Mouse (Mus musculus) monocyte, adult 5-6 weeks (primary cell): ENCODE data around the gene Hpcal1. TPM values are rescaled to one million over a fixed set of nuclear protein-coding genes. Genes with fewer than 3 reads are reported as not detected.

Experiments
- ATAC-seq: fragments of 153-309, 156-312 bp; replicated peaks from 2 replicates; pipeline ENCODE4 v1.8.0; 2017; ENCODE audit warnings: mild to moderate bottlenecking; ENCODE audit not compliant: low TSS enrichment, insufficient number of reproducible peaks, severe bottlenecking, poor library complexity, low FRiP score
- total RNA-seq: library from RNA; stranded (forward); fragments of 200-1000, 200-491, 200-594 nt; gene quantifications from 3 replicates; pipeline ENCODE4 v1.2.3, GENCODE M21; 2017

Hpcal1 gene
- total RNA-seq, 1 experiment from 2014 or later: 30.2 TPM

DNA sequence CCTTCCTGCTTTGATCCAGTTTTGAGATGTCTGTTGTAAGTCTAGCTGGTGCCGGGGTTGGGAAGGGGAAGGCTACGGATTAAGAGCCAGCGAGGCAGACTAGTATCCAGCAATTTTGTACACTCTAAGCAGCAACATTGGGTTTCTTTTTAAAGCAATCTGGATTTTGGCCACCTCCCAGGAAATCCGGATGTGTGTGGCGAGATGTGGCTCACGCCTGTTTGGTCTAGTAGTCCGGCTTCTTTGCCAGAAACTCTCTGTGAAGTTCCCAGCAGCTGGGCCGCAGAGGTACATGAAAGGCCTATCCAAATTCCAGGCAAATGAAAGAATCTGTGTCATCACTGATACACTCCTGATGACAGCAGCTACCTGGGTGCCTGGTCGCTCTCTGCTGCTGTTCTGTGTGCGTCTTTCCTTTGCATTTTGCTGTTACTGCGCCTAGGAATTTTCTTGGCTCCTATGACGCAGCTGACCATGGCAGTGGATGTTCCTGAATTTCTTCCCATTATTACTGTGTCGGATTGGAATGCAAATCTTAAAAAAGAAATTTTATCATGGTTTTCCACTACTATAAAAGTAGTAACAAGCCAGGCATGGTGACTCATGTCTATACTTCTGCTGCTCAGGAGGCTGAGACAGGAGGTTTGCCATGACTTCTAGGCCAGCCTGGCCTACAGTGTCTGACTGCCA is 38.7 kb downstream of the Hpcal1 start:
- no peak for ATAC-seq

DNA sequence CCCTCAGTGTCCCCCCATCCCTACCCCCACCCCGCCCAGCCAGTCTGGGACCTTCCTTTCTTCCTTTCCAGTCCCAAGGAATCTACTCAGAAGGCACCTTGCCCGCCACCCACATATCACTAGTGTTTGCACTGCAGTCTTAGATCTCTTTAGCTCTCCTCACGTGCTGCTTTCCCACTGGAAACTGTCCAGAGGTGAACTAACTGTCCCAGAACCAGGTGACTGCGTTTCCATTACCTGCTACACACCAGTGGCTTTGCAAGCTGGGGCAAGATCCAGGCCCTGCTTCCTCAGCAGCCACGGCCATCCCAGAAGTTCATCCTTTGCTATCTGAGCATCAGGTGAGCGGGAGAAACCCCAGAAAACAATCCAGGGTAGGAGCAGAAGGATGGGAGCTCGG is 41.4 kb downstream of the Hpcal1 start:
- no peak for ATAC-seq

DNA sequence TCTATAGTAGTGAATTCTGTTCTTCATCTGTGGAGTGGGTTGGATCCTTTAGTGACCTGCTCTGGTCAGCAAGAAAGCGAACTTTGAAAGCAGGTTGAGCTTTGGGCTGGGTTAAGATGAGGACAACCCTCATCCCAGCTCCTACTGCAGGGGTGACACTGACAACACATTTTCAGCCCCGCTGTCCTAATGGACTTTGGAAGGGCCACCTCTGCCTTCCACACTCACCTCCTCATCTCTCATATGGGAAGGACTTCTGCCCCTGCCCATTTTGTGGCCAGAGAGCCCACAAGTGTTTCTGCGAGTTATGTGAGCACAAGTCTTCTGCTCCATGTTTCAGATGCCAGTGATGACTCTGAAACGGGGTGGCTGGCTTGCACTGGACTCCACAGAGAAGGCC is 41.9 kb downstream of the Hpcal1 start:
- ATAC-seq: no peak

DNA sequence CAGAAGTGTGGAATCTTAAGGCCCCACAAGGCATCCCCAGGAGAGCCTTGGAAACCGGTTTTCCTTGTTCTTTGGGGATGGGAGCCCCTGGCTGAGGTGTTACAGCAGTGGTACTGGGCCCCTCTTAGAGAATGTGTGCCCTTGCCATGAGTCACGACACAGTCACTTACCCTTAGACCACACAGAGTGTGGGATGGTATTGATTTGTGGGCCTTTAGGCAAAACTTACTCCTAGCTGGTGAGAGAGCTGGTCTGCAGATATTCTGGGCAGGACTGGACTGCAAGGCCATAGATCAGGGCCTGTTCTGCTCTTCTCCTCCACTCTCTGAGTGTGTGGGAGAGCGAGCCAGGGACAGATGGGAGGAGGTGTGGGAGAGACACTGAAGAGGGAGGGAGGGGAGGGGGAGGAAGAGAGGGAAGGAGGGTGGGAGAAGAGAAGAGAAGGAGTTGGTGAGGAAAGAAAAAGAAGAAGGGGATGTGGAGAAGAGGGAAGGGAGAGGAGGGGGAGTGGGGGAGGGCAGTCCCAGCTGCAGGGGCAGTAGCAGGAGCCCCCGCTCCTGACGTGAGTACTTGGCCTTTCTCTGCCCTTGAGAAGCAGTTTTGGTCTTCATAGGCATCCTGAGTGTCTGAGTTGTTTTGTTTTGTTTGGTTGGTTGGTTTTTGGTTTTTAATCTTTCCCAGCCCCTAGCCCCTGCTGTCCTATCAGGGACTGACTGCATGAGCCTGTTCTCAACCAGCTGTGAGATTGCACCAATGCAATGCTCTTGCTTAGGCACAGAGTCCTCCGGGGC is 42.7 kb downstream of the Hpcal1 start:
- no peak for ATAC-seq

DNA sequence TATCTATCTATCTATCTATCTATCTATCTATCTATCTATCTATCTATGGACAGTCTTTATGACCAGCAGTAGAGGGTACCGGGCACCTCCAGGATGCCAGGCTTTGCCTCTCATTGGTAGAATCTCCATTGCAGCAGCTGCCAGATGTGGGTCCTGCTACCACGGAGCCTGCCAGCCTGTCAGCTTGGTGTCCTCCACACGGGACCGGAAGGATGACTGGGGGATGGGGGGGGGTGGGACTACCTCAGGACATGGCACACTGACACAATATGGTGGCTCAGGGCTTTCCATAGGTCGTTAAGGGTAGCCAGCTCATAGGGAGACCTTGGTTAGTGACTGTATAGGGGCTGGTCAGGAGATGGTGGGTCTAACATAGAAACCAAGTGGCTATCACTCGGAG is 45.7 kb downstream of the Hpcal1 start:
- ATAC-seq: no peak

DNA sequence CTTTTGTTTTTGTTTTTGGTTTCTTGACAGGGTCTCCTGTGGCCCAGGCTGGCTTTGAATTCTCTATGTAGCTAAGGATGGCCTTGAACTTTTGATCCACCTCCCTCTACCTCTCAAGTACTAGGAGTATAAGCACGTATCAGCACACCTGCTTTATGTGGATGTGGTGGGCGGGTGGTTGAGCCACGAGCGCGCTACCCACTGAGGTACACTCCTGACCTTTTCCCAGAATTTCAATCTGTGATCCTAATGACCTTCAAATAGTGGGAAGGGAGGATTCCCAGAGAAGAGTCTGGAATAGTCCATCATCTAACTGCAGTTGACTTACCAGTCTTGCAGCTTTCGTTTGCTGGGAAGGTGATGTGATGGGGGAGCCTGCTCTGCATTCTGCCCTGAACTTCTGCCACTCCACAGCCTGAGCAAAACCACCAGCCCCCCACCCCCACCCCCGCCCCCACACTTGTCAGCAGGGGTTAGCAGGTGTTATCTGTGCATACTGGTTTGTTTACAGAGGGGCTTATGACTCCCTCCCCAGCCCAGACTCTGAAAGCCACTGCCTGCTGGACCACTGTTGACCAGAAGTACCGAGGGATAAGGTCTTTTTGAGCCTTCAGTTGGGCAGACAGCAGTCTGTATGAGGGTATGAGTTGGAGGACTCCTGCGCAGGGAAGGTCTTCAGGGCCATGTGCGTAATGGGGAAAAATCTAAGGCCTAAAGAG is 46.4 kb downstream of the Hpcal1 start:
- no peak for ATAC-seq

DNA sequence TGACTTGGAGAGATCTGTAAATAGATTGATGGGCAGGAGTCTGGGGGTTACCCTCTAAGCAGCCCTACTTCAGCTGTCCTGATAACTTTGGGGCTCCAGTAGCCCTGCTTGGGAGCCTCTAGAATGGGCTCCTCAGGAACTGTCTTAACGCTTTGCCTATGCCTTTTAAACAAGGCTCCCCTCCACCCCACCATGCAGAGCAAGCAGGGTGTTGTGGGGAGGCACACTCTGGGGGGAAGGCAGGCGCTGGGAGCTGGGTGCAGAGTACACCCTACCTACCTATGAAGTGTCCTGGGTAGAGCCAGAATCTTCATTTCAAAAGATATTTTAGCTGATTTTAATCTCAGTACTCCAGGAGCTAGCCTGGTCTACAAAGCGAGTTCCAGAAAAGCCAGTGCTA is 47.2 kb downstream of the Hpcal1 start:
- no peak for ATAC-seq

DNA sequence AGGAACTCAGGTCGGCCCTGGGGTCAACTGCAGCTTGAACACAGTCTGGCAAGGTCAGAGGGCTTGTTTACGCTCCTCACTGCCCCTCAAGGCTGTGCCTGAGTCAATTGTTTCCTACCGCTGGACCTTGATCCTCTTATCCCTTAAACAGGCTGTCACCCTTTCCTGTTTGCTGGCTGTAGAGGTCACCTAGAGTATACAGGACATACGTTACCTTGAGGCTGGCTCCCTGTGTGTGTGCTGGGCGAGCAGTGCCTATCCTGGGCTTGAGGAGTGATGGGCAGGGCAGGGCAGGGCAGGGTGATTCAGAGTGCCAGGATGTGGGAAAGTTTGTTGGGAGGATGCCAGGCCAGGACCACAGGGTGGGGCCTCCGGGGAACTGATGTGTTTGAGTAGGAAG is 47.8 kb downstream of the Hpcal1 start:
- no peak for ATAC-seq

DNA sequence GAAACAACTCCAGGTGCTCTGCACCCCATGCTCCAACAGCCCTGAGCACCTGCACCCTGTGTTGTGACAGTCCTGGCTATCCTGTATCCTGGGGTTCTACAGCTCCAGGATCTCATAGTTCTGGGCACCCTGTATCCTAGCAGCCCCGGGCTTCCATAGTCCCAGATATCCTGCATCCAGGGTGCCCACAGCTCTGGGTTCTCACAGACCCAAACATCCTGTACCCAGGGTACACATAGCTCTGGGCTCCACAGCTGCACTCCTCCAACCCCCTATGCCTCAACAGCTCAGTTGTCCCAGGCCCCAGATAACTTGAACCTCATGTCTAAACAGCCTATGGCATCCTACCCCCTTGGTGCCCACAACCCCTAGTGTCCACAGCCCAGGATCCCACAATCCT is 49.6 kb downstream of the Hpcal1 start:
- ATAC-seq: no peak

DNA sequence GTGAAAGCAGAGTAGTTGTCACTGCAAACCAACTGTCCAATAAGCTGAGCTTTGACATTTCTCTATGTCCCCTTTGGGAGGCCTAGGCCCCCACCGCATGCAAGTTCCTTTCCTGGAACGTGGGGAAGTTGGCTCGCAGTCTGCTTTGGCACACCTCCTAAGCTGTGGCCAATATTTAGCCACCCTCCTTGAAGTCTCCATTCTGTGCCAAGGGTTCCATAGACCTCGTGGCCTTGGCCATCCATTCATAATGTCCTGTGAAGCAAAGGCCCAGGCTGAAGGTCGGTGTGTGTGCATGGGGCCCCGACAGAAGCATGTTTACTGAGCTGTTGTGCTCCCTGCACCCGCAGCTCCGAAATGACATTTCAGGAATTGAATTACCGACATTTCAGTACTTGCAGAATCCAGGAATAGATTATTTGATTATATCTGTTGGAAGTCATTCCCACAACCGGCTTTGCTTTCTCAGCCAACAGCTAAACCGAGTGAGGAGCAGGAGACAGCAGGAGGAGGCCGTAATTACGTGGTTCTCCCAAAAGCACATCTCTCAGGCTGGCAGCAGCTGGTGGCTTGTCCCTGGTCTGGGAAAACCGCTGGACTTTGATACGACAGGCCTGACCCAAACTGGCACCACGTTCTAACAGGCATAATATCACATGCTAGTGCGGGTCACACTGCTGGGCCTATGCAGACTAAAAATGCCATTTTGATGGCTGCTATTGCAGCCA is 51.1 kb downstream of the Hpcal1 start:
- ATAC-seq: peak; percentile 52

DNA sequence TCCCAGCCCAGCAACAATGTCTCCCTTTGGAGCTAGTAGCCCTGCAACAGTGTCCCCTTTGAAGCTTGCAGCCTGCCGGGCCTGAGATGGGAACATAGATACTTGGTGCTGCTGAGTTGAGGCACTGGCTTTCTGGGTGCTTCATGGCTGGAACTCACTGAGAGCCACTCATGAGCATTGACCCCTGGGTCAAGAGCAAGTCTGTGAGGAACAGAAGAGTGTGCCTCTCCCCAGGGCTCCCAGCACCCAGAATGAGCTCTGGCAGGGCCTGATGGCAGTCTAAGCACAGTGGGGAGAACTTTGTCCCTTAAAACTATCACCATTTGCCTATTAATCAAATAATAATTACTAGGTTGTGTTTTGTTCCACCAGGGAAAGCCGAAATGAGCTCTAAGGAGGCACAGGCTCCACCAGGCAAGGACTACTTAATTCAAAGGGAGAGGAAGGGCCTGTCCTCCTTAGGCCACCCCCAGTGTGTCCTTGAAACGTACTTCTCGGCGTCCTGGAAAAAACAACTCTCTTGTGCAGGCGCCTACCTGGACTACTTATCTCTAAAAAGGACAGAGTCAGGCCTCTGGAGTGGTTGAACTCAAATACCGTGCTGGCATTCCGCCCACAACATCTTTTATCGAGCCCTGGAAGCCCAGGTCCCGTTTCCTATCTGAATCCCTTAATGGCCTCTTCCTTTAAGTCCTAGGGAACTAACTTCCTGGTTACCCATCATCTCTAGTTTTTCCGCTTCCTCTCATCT is 52.1 kb downstream of the Hpcal1 start:
- ATAC-seq: no peak

DNA sequence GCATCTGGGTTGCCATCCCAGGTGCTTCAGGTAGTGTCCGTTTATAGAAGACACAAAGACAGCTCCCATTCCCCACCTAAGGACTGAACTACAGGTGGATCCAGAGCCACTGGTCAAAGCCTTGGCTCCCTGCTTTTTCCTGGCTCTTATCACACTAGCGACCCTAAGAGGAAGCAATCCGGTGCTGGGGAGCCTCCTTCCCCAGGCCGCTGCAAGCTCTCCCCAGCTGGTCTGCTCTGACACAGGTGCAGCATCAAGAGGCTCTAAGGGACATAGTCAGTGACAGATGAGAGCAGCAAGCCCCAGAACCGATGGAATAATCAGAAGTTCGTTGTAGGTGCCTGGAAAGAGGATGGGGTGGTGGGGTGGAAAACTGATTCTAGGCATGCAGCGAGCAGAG is 54.8 kb downstream of the Hpcal1 start:
- ATAC-seq: no peak

DNA sequence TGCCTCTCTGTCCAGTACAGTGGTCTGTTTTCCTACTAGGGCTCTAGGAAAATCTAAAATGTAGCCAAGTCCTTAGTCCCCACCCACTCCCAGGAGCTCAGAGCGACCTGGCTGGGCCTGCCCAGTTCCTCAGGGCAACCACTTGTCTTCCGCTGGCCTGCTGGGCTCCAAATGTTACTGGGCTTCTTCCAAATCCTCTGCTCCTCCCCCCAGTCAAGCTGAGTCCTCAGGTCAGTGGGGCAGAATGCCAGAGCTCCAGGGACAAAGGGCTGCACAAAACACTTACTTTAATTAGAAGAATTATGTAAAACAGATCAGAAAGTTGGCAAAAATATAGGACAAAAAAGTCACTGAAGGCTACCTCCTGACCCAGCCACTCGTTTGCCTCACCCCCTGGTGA is 56.1 kb downstream of the Hpcal1 start:
- no peak for ATAC-seq

DNA sequence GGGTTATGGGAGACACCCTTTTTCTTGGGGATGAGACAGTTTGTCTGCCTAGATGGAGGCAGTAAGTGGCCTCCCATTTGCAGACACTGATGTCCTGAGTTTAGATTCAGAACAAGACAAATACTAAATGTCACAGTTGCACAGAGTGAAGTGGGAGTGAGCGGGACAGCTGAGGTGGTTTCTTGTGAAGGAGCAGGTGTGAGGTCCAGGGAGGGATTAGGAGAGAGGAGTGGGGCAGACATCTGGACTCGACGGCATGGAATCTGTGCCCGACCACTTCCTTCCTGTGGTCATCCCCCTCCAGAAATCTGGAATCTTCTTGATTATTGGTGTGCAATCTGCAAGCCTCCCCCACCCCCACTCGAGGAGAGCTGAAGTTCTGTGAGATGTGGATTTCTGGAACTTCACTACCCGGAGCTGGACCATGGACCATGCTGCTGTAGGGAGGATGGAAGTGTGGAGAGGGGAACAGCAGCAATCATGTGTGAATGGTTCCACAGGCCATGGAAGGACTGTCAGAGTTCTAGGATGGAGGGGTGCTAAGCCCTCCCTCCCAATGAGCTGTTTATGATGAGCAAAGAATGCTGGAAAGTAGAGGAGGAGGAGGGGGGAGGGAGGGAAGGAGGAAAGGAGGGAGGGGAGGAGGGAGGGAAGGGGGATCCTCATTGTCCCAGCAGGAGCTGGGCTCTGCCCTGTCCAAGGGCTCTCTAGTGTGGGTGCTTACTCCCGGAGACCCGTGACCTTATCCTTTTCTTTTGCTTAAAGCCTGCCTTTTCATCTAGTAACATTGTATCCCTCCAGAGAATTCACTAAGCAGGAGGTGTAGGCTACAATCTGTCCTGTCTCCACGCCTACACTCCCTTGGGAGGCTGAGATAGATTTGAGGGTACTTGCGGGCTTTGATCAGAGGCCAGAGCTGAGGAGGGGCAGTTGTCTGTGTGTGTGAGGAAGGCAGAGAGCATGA is 56.8 kb downstream of the Hpcal1 start:
- ATAC-seq: 0 out of 2 replicates have a peak, but pooled peaks have one; percentile 10

DNA sequence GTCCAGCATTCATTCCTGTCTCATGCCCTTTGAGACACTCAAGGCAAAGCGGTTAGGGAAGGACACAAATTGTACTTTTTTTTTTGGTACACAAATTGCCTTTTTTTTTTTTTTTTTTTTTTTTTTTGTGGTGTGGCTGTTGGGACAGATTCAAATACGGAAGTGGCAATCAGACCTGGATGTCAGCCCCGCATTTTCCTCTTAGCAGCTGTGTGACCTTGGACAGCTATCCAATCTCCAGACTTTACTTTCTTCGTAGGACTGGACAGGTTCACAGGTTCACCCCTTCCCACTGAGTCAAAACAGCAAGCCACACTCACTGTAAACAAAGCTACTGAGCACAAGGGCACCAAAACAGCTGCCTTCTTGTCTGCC is 57.5 kb downstream of the Hpcal1 start:
- ATAC-seq: 0 out of 2 replicates have a peak, but pooled peaks have one; percentile 36

DNA sequence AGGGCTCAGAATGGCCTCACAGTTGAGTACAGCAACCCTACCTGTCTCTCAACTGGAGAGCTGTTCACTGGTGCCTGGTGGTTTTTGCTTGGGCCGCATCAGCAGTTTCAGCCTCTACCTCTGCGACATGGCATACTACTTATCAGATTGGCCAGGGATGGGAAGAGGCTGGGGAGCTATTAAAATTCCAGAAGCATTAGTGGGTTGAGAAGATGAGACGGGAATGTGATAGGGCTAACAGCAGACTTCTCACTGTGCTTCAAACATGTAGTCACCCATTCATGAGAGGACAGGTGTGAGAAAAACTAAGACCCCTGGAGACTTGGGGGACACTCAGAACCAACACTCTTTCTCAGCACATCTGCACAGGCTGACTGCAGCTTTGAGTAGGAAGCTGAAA is 59.1 kb downstream of the Hpcal1 start:
- ATAC-seq: no peak

DNA sequence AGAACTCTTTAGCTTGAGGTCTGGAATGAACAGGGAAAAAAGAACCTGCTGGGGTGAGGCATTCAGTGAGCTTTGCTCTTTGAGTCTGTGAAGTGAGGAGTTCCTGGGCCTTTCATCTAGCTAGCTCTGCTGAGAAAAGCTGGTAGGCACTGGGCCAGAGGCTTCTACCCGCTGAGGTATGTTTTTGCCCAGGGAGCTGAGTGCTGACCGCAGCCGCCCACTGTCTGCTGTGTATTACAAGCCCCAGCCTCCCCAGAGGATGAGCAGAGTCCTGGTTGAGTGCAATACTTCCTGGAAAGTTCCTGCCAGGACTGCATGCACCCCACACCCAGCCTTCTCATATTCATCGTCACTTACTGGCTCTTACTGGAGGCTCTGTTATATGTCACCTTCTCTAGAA is 59.8 kb downstream of the Hpcal1 start:
- ATAC-seq: no peak
